Mouse (Mus musculus): ENCODE data around the gene Pttg1. TPM values are rescaled to one million over a fixed set of nuclear protein-coding genes. Genes with fewer than 3 reads are reported as not detected.
A peak's percentile ranks its signal among the peaks of the same experiment; 100 is the strongest.

Pttg1 gene
- polyA plus RNA-seq, 1 experiment from 2014 or later: 85.6 TPM

MicroRNAs within 50 kb of the gene (microRNA counts, 519-probe panel; counts per million panel counts)
- microRNA mmu-miR-146a: 1,658 counts per million, percentile 60 among the panel's probes with 10 or more counts

Small RNA genes within 50 kb of the gene (microRNA-seq; reads per million reads assigned to microRNA genes)
- 34.7 reads per million, percentile 34 among the genes with 10 or more reads in this experiment for gene Mir146

Other genes with a start within 250 kb of the Pttg1 start
- 74.0 and 75.0 TPM in 2 replicates for gene Slu7, start 7.5 kb upstream of the Pttg1 start, polyA plus RNA-seq (2016; fragmentation: Nextera tagmentation; extraction: Ambion mirVana)
- gene C1qtnf2, start 48.0 kb upstream of the Pttg1 start, polyA plus RNA-seq (2016; fragmentation: Nextera tagmentation; extraction: Ambion mirVana): 5.2 and 5.4 TPM in 2 replicates
- 27.6 and 29.6 TPM in 2 replicates for gene Ccnjl, start 102.5 kb upstream of the Pttg1 start, polyA plus RNA-seq (2016; fragmentation: Nextera tagmentation; extraction: Ambion mirVana)
- gene 4933415A04Rik, start 160.8 kb upstream of the Pttg1 start, polyA plus RNA-seq (2016; fragmentation: Nextera tagmentation; extraction: Ambion mirVana): 6.5 and 8.1 TPM in 2 replicates
- not detected in 2 replicates for gene Fabp6, start 175.3 kb upstream of the Pttg1 start, polyA plus RNA-seq (2016; fragmentation: Nextera tagmentation; extraction: Ambion mirVana)

Measured in hindbrain, embryonic 12.5 days (tissue).